Mouse (Mus musculus) heart, embryonic 11.5 days (tissue): Measurements from ENCODE around the gene Stub1. TPM values are rescaled to one million over a fixed set of nuclear protein-coding genes. Genes with fewer than 3 reads are reported as not detected.

Experiments
- ATAC-seq: fragments of 200-750 bp; cut with Nextera tagmentation; replicated peaks from 2 replicates; pipeline ENCODE4 v1.8.0; 2017; ENCODE audit warnings: moderate library complexity; ENCODE audit not compliant: insufficient number of reproducible peaks, low FRiP score, low TSS enrichment
- H3K27ac ChIP-seq: fragments of 300-500 bp; sonication (generic); 2 replicates; pipeline ENCODE4 v1.5.1; 2014; ENCODE audit warnings: mild to moderate bottlenecking, low read depth, low read length
- H3K27me3 ChIP-seq: fragments of 300-500 bp; sonication (generic); 2 replicates; pipeline ENCODE4 v1.6.1; 2014; ENCODE audit warnings: mild to moderate bottlenecking, low read length, mixed read lengths; ENCODE audit not compliant: control insufficient read depth, insufficient read depth
- H3K36me3 ChIP-seq: fragments of 300-500 bp; sonication (generic); 2 replicates; pipeline ENCODE4 v1.6.1; 2014; ENCODE audit warnings: mild to moderate bottlenecking, low read length, moderate library complexity, mixed read lengths; ENCODE audit not compliant: control insufficient read depth, insufficient read depth
- H3K4me1 ChIP-seq: fragments of 300-500 bp; sonication (generic); 2 replicates; pipeline ENCODE4 v1.6.1; 2014; ENCODE audit warnings: low read length; ENCODE audit not compliant: control insufficient read depth, insufficient read depth
- H3K4me2 ChIP-seq: fragments of 300-500 bp; sonication (generic); 2 replicates; pipeline ENCODE4 v1.6.1; 2014; ENCODE audit warnings: mild to moderate bottlenecking, moderate library complexity
- H3K4me3 ChIP-seq: fragments of 300-500 bp; sonication (generic); 2 replicates; pipeline ENCODE4 v1.5.1; 2014; ENCODE audit warnings: low read depth, low read length
- H3K9ac ChIP-seq: fragments of 300-500 bp; sonication (generic); 2 replicates; pipeline ENCODE4 v1.6.1; 2014; ENCODE audit warnings: mild to moderate bottlenecking, low read depth, low read length, moderate library complexity
- H3K9me3 ChIP-seq: fragments of 300-500 bp; sonication (generic); replicated peaks from 2 replicates; pipeline ENCODE4 v1.6.1; 2016; ENCODE audit warnings: low read length; ENCODE audit not compliant: control insufficient read depth
- WGBS: fragments of 180-500 bp; shearing (Covaris S2); extraction: QIAGEN DNeasy Blood & Tissue Kit; methylation state at CpG from one replicate; pipeline ENCODE4 v1.1.7; 2014; ENCODE audit not compliant: insufficient replicate concordance; 5-methylcytosine and 5-hydroxymethylcytosine counted together
- polyA plus RNA-seq: library from polyadenylated mRNA; unstranded; fragments of >200 nt; fragmentation: Nextera tagmentation; extraction: Ambion mirVana; gene quantifications from 2 replicates; pipeline ENCODE4 v1.2.1, GENCODE M21; 2014

Stub1 gene
- polyA plus RNA-seq, 1 experiment from 2014 or later, result 292 TPM

- Histone ChIP-seq H3K4me3 (peak within 1 kb of the TSS; percentile 55), H3K9me3 (no peaks in the 10 kb centered on the region), H3K4me2 (peak within 1 kb of the TSS; percentile 99), H3K4me1 (peaks cover 23% of the 10 kb centered on the region), H3K9ac (peak within 1 kb of the TSS; percentile 68), H3K36me3 (no peaks in the 10 kb centered on the region), H3K27me3 (no peaks in the 10 kb centered on the region), H3K27ac (no peak within 1 kb of the TSS)
- 0% methylated on average over 34 of the region's 35 CpGs for WGBS
- peak; percentile 67 for ATAC-seq
Observed at GRCm38 (mm10) chr17:25796951-25797369, 36.2 kb downstream of the Stub1 start, which contains the start of gene Metrn. Metrn (minus strand) TSS chr17:25797136.

- Histone ChIP-seq H3K27ac (no peak overlapping the region), H3K9ac (peak overlapping the region; percentile 68), H3K4me2 (peak overlapping the region; percentile 99), H3K4me3 (peak overlapping the region; percentile 55), H3K36me3 (no peaks in the 10 kb centered on the region), H3K27me3 (no peaks in the 10 kb centered on the region), H3K4me1 (peaks cover 25% of the 10 kb centered on the region), H3K9me3 (no peaks in the 10 kb centered on the region)
- no peak for ATAC-seq
- WGBS, result 1% methylated on average over 37 of the region's 37 CpGs
Observed at GRCm38 (mm10) chr17:25796211-25796771, 36.9 kb downstream of the Stub1 start.

GRCm38 (mm10) chr17:25795609-25796092, 37.6 kb downstream of the Stub1 start, which contains the start of gene AC134908.4:
AC134908.4 (minus strand) TSS chr17:25795659.
- Histone ChIP-seq H3K36me3 (no peaks in the 10 kb centered on the region), H3K4me1 (peaks cover 32% of the 10 kb centered on the region), H3K4me3 (peak within 1 kb of the TSS; percentile 55), H3K27ac (no peak within 1 kb of the TSS), H3K4me2 (peak within 1 kb of the TSS; percentile 99), H3K9ac (peak within 1 kb of the TSS; percentile 68), H3K27me3 (no peaks in the 10 kb centered on the region), H3K9me3 (no peaks in the 10 kb centered on the region)
- no peak for ATAC-seq
- WGBS, result 12% methylated on average over 6 of the region's 6 CpGs

DNA sequence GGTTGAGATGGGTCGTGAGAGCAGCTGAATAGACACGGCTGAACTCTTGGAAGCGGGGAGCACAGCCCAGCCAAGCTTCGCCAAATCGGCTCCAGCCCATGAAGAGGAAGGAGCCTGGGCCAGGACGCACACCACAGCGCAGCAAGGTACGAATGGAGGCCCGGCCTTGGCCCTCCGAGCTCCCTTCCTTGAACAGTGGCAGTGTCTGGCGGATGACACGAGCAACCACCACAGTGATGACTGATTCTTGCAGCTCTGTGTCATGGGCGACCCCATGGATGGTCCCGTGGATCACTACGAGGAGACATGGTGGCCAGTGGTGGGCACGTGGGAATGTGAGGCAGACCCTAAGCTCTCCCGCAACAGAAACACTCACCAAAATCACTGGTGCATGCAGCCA, 38.2 kb downstream of the Stub1 start:
- no peak for ATAC-seq
- no peak overlapping the region for H3K27ac ChIP-seq
- WGBS, result 82% methylated on average over 17 of the region's 17 CpGs
- no peaks in the 10 kb centered on the region for H3K9me3 ChIP-seq
- H3K27me3 ChIP-seq, result no peaks in the 10 kb centered on the region
- H3K9ac ChIP-seq, result no peak overlapping the region
- H3K36me3 ChIP-seq, result no peaks in the 10 kb centered on the region
- peak overlapping the region; percentile 99 for H3K4me2 ChIP-seq
- peak overlapping the region; percentile 55 for H3K4me3 ChIP-seq
- H3K4me1 ChIP-seq, result peaks cover 34% of the 10 kb centered on the region

DNA sequence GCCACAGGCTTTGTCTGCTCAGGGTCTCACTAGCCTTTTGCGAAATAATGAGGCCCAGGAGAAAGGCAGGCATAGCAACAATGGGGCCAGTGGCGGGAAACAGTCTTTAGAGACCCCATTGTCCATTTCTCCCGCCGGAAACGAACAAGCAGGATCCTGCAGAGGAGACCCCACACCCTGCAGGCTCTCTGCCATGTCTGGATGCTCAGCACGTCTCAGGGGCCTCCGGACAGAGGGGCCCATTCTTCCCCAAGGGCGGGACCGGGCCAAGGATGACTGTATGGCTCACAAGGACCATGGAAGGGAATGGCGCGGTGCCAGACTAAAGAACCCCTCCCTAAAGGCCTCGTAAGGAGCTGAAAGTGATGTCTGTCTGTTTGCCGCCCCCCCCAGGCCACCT, 39.0 kb downstream of the Stub1 start:
- Histone ChIP-seq H3K27ac (no peak overlapping the region), H3K4me1 (peaks cover 34% of the 10 kb centered on the region), H3K4me3 (no peak overlapping the region), H3K9ac (no peak overlapping the region), H3K4me2 (no peak overlapping the region), H3K9me3 (no peaks in the 10 kb centered on the region), H3K27me3 (no peaks in the 10 kb centered on the region), H3K36me3 (peaks cover 6% of the 10 kb centered on the region; the same call in 1 of the 2 replicates)
- no peak for ATAC-seq
- WGBS, result 75% methylated on average over 13 of the region's 13 CpGs

GRCm38 (mm10) chr17:25792615-25793014, 40.6 kb downstream of the Stub1 start, which contains the start of gene Fam173a:
Fam173a (minus strand) TSS chr17:25792901.
- Histone ChIP-seq H3K9me3 (no peaks in the 10 kb centered on the region), H3K27me3 (no peaks in the 10 kb centered on the region), H3K9ac (peak within 1 kb of the TSS; percentile 80), H3K27ac (peak within 1 kb of the TSS; percentile 90), H3K4me3 (peak within 1 kb of the TSS; percentile 71), H3K4me1 (peaks cover 34% of the 10 kb centered on the region), H3K4me2 (peak within 1 kb of the TSS; percentile 80), H3K36me3 (peaks cover 9% of the 10 kb centered on the region)
- ATAC-seq, result peak; percentile 67
- 1% methylated on average over 14 of the region's 14 CpGs for WGBS

DNA sequence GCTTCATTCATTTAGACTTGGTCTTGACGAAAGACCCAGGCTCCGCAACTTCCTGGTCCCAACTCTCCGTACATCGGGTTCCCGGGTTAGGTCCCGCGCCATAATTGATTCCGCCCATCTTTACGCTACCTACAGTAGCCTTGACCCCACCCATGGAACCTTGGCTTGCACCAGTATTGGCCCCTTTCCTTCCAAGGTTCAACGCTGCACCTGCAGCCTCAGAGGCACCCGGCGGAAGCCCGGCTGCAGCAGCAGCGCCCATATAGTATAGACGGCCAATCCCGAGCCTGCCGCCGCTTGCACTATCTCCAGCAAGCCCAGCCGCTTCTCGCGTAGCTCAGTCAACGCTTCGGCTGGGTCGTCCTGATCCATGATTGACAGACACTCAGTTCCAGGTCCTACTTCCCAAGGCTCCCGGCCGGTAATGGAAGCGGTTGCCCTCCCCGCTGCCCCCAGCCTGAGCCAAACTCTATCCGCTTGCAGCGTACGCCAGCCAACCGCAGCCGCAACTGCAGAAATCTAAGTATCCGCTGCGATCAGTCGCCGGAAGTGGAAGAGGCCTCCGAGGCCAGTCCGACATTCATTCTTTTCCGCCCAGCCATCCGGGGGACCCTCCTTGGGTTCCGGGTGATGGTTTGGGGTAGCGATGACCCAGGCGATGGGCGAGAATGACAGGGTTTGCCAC, 41.2 kb downstream of the Stub1 start:
- peak overlapping the region; percentile 80 for H3K9ac ChIP-seq
- H3K4me3 ChIP-seq, result peak overlapping the region; percentile 71
- H3K36me3 ChIP-seq, result peaks cover 11% of the 10 kb centered on the region
- WGBS, result under 1% methylated on average over 45 of the region's 45 CpGs
- peak overlapping the region; percentile 90 for H3K27ac ChIP-seq
- H3K27me3 ChIP-seq, result no peaks in the 10 kb centered on the region
- H3K4me2 ChIP-seq, result peak overlapping the region; percentile 80
- peaks cover 34% of the 10 kb centered on the region for H3K4me1 ChIP-seq
- peak; percentile 45 for ATAC-seq
- no peaks in the 10 kb centered on the region for H3K9me3 ChIP-seq

DNA sequence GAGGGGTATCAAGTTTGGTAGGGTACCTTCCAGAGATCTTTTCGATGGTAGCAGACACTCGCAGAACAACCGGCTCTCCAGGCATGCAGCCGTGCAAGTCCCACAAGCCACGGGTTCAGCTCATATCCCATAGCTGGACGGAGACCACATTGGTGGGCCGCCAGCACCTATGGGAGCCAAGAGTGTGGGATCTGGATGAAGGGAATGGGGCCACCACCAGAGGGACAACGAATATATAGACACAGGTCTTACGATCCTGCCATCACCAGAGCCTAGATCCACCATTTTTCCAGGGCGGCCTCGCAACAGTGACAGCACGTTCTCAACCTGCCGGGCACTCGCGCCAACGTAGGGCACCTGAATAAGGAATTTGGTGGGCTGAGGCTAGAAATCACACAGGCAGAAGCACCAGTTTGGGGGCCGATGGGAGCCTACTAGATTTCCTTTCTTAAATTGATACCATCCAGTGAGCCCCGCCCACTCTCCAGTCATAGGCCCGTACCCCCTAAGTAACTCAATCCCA, 41.8 kb downstream of the Stub1 start:
- no peaks in the 10 kb centered on the region for H3K27me3 ChIP-seq
- no peak for ATAC-seq
- H3K9me3 ChIP-seq, result no peaks in the 10 kb centered on the region
- H3K4me2 ChIP-seq, result peak overlapping the region; percentile 80
- WGBS, result 28% methylated on average over 19 of the region's 19 CpGs
- H3K4me1 ChIP-seq, result peaks cover 34% of the 10 kb centered on the region
- peak overlapping the region; percentile 80 for H3K9ac ChIP-seq
- H3K36me3 ChIP-seq, result peaks cover 11% of the 10 kb centered on the region
- no peak overlapping the region for H3K27ac ChIP-seq
- H3K4me3 ChIP-seq, result peak overlapping the region; percentile 71
